Mouse (Mus musculus) heart, postnatal 0 days (tissue): ENCODE measurements around the gene Tdrd12. TPM values are rescaled to one million over a fixed set of nuclear protein-coding genes. Genes with fewer than 3 reads are reported as not detected.
"Not testable (repeated sequence)": the region's sequence is repeated elsewhere in the genome, so short reads cannot be mapped to it uniquely, and the experiment has no call there.

Experiments
- ATAC-seq: fragments of 200-750 bp; cut with Nextera tagmentation; 2 replicates; pipeline ENCODE4 v1.8.0; 2017; ENCODE audit warnings: low read depth, moderate number of reproducible peaks, moderate library complexity; ENCODE audit not compliant: insufficient read depth
- DNase-seq: peaks from one replicate; pipeline ENCODE4 v3.0.0-alpha.2; 2016; ENCODE audit warnings: low spot score
- H3K27ac ChIP-seq: fragments of 300-500 bp; sonication (generic); 2 replicates; pipeline ENCODE4 v1.5.1; 2014; ENCODE audit warnings: low read depth, mild to moderate bottlenecking
- H3K27me3 ChIP-seq: fragments of 300-500 bp; sonication (generic); 2 replicates; pipeline ENCODE4 v1.6.1; 2014; ENCODE audit warnings: low read length, mixed read lengths; ENCODE audit not compliant: control insufficient read depth, insufficient read depth
- H3K36me3 ChIP-seq: fragments of 300-500 bp; sonication (generic); replicated peaks from 2 replicates; pipeline ENCODE4 v1.6.1; 2014; ENCODE audit warnings: low read length, mixed read lengths; ENCODE audit not compliant: control insufficient read depth, insufficient read depth
- H3K4me1 ChIP-seq: fragments of 300-500 bp; sonication (generic); 2 replicates; pipeline ENCODE4 v1.6.1; 2014; ENCODE audit warnings: antibody characterized with exemption; ENCODE audit not compliant: control insufficient read depth, insufficient read depth
- H3K4me2 ChIP-seq: fragments of 300-500 bp; sonication (generic); 2 replicates; pipeline ENCODE4 v1.6.1; 2014; ENCODE audit warnings: low read depth, mild to moderate bottlenecking, low read length, moderate library complexity
- H3K4me3 ChIP-seq: fragments of 300-500 bp; sonication (generic); 2 replicates; pipeline ENCODE4 v1.5.1; 2014; ENCODE audit warnings: low read depth, low read length
- H3K9ac ChIP-seq: fragments of 300-500 bp; sonication (generic); replicated peaks from 2 replicates; pipeline ENCODE4 v1.6.1; 2014; ENCODE audit warnings: low read depth, low read length, mixed read lengths
- H3K9me3 ChIP-seq: fragments of 300-500 bp; sonication (generic); replicated peaks from 2 replicates; pipeline ENCODE4 v1.6.1; 2016; ENCODE audit warnings: low read length; ENCODE audit not compliant: control insufficient read depth
- CTCF ChIP-seq: IDR thresholded peaks from 2 replicates; pipeline ENCODE4 v1.5.1; 2016; ENCODE audit warnings: antibody characterized with exemption, control low read depth, low read depth
- EP300 ChIP-seq: IDR thresholded peaks from 2 replicates; pipeline ENCODE4 v1.6.1; 2016; ENCODE audit warnings: antibody characterized with exemption, low read depth
- WGBS: fragments of 180-500 bp; shearing (Covaris S2); extraction: QIAGEN DNeasy Blood & Tissue Kit; methylation state at CpG from one replicate; pipeline ENCODE4 v1.1.7; 2014; 5-methylcytosine and 5-hydroxymethylcytosine counted together
- polyA plus RNA-seq: library from polyadenylated mRNA; unstranded; fragments of >200 nt; fragmentation: Nextera tagmentation; extraction: Ambion mirVana; gene quantifications from 2 replicates; pipeline ENCODE4 v1.2.1, GENCODE M21; 2015
- total RNA-seq: library from RNA; depleted of rRNA; stranded (reverse); fragments of >200 nt; gene quantifications from 2 replicates; pipeline ENCODE4 v1.2.3, GENCODE M21; 2014; ENCODE audit warnings: low replicate concordance

Gene Tdrd12
- total and polyA plus RNA-seq, 2 experiments from 2014 or later, result 1.5 TPM; not detected in 1

GRCm38 (mm10) chr7:35535750-35536512, 1.6 kb downstream of the Tdrd12 start:
- no peak overlapping the region for H3K9ac ChIP-seq
- no peaks in the 10 kb centered on the region for H3K4me1 ChIP-seq
- no peak overlapping the region for H3K27ac ChIP-seq
- no peak for TF ChIP-seq CTCF
- no peak for TF ChIP-seq EP300
- H3K4me3 ChIP-seq, result no peak overlapping the region
- H3K36me3 ChIP-seq, result no peaks in the 10 kb centered on the region
- ATAC-seq, result no peak
- no peaks in the 10 kb centered on the region for H3K27me3 ChIP-seq
- 63% methylated on average over 12 of the region's 12 CpGs for WGBS
- H3K9me3 ChIP-seq, result no peaks in the 10 kb centered on the region
- no peak for DNase-seq
- no peak overlapping the region for H3K4me2 ChIP-seq

GRCm38 (mm10) chr7:35530544-35530943, 7.0 kb downstream of the Tdrd12 start:
- H3K4me1 ChIP-seq, H3K27ac ChIP-seq, H3K36me3 ChIP-seq, H3K27me3 ChIP-seq, H3K9me3 ChIP-seq, H3K4me3 ChIP-seq, DNase-seq, ATAC-seq, H3K9ac ChIP-seq, H3K4me2 ChIP-seq: not testable (repeated sequence)
- 62% methylated on average over 1 of the region's 1 CpGs for WGBS

GRCm38 (mm10) chr7:35530026-35530425, 7.5 kb downstream of the Tdrd12 start:
- no peak for ATAC-seq
- no peaks in the 10 kb centered on the region for H3K36me3 ChIP-seq
- H3K9ac ChIP-seq, result no peak overlapping the region
- TF ChIP-seq EP300 (no peak), CTCF (no peak)
- H3K27ac ChIP-seq, result no peak overlapping the region
- DNase-seq, result no peak
- 68% methylated on average over 3 of the region's 3 CpGs for WGBS
- no peaks in the 10 kb centered on the region for H3K27me3 ChIP-seq
- H3K4me2 ChIP-seq, result no peak overlapping the region
- no peaks in the 10 kb centered on the region for H3K9me3 ChIP-seq
- no peaks in the 10 kb centered on the region for H3K4me1 ChIP-seq
- H3K4me3 ChIP-seq, result no peak overlapping the region

- ATAC-seq (no peak), DNase-seq (no peak)
- 75% methylated on average over 2 of the region's 2 CpGs for WGBS
- no peak overlapping the region for H3K27ac ChIP-seq
- no peak overlapping the region for H3K4me3 ChIP-seq
- no peaks in the 10 kb centered on the region for H3K9me3 ChIP-seq
- H3K27me3 ChIP-seq, result no peaks in the 10 kb centered on the region
- no peaks in the 10 kb centered on the region for H3K4me1 ChIP-seq
- no peak overlapping the region for H3K4me2 ChIP-seq
- no peak for TF ChIP-seq EP300
- no peak for TF ChIP-seq CTCF
- H3K36me3 ChIP-seq, result no peaks in the 10 kb centered on the region
- no peak overlapping the region for H3K9ac ChIP-seq
Measured at GRCm38 (mm10) chr7:35526795-35527194, 10.8 kb downstream of the Tdrd12 start.

GRCm38 (mm10) chr7:35501995-35502394, 35.5 kb downstream of the Tdrd12 start:
- H3K27ac ChIP-seq, result no peak overlapping the region
- no peaks in the 10 kb centered on the region for H3K27me3 ChIP-seq
- no peaks in the 10 kb centered on the region for H3K36me3 ChIP-seq
- TF ChIP-seq EP300, result no peak
- TF ChIP-seq CTCF, result peak; percentile 63
- peak; percentile 36 for DNase-seq
- no peaks in the 10 kb centered on the region for H3K9me3 ChIP-seq
- WGBS, result 21% methylated on average over 4 of the region's 4 CpGs
- H3K4me3 ChIP-seq, result no peak overlapping the region
- no peak overlapping the region for H3K4me2 ChIP-seq
- no peaks in the 10 kb centered on the region for H3K4me1 ChIP-seq
- H3K9ac ChIP-seq, result no peak overlapping the region
- peak; percentile 77 for ATAC-seq

- 89% methylated on average over 2 of the region's 2 CpGs for WGBS
- H3K9ac ChIP-seq, result no peak overlapping the region
- no peak overlapping the region for H3K27ac ChIP-seq
- ATAC-seq (no peak), DNase-seq (no peak)
- no peaks in the 10 kb centered on the region for H3K27me3 ChIP-seq
- no peak for TF ChIP-seq EP300
- no peak for TF ChIP-seq CTCF
- no peak overlapping the region for H3K4me3 ChIP-seq
- no peaks in the 10 kb centered on the region for H3K4me1 ChIP-seq
- no peak overlapping the region for H3K4me2 ChIP-seq
- H3K36me3 ChIP-seq, result no peaks in the 10 kb centered on the region
- H3K9me3 ChIP-seq, result no peaks in the 10 kb centered on the region
Measured at GRCm38 (mm10) chr7:35497516-35497915, 40.0 kb downstream of the Tdrd12 start.
